Mouse (Mus musculus): ENCODE results near the gene Bmper. TPM values are rescaled to one million over a fixed set of nuclear protein-coding genes. Genes with fewer than 3 reads are reported as not detected.

Bmper gene
- polyA plus RNA-seq, 1 experiment from 2014 or later: 8.3 TPM

DNA sequence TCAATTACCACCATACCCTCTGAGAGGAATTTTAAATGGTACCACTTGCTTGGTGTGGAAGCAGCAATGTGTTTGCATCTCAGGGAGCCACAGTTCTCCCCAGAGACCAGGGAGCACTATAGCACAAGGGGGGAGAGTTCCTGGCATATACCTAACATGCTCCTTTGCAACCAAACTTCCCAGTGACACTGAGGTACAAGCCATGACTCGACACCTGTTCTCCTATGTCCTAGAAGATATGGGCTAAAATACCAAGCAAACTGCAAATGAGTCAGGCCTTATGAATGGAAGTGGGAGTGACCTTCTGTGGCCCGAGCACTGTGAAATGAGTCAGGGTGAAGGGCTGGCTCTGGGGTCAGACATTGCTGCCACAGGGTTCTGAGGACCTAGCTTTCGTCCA is 88.1 kb downstream of the Bmper start:
- Histone ChIP-seq H3K9ac (no peak overlapping the region), H3K9me3 (no peaks in the 10 kb centered on the region), H3K4me3 (no peak overlapping the region), H3K4me2 (no peak overlapping the region), H3K27ac (replicated peaks) (no peak overlapping the region), H3K36me3 (no peaks in the 10 kb centered on the region), H3K27me3 (no peaks in the 10 kb centered on the region), H3K4me1 (replicated peaks) (no peaks in the 10 kb centered on the region)
- WGBS: 86% methylated on average over 3 of the region's 3 CpGs
- no peak for ATAC-seq (ENCODE audit: low FRiP score, low read depth)

DNA sequence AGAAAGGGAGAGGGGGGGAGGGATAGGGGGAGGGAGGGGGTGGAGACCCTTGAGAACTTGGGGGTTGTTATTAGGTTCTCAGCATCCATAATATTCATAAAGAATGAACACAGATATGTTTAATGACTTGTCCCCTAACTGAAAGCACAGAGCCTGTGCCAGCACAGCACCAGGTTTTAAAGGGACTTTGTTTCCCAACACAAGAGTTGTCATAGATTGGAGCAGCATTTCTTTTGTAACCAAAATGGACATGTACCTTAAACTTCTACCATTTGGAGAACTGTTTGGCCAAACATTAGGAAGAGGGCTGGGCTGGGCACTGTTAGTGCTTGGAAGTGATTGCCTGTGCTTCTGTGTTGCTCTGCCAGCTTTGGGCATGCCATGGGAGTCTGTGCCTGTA is 89.1 kb downstream of the Bmper start:
- no peaks in the 10 kb centered on the region for H3K4me1 ChIP-seq (replicated peaks)
- H3K9ac ChIP-seq: no peak overlapping the region
- H3K27me3 ChIP-seq: no peaks in the 10 kb centered on the region
- no peaks in the 10 kb centered on the region for H3K9me3 ChIP-seq
- H3K36me3 ChIP-seq: no peaks in the 10 kb centered on the region
- no peak overlapping the region for H3K4me2 ChIP-seq
- H3K4me3 ChIP-seq: no peak overlapping the region
- ATAC-seq (ENCODE audit: low FRiP score, low read depth): no peak
- no peak overlapping the region for H3K27ac ChIP-seq (replicated peaks)

DNA sequence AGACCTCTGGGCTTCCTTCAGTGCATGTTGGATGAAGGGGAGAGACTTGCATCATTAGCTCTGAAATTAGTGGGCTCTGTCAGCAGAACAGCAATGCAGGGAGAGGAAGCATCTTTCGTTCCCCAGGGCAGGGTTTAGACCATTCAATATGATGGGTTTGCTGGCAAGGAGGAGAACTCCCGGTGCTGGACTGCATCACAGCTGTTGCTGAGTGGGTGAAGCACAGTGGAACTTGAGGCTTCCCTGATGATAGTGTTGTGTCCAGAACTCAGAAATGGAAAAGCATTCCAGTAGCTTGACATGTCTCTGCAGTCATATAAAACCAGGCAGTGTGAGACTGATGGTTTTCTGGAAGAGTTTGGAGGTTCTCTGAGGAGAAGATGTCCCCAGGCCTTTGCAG is 90.0 kb downstream of the Bmper start:
- Histone ChIP-seq H3K9ac (no peak overlapping the region), H3K4me3 (no peak overlapping the region), H3K4me2 (no peak overlapping the region), H3K36me3 (no peaks in the 10 kb centered on the region), H3K9me3 (no peaks in the 10 kb centered on the region), H3K27me3 (no peaks in the 10 kb centered on the region), H3K4me1 (replicated peaks) (no peaks in the 10 kb centered on the region), H3K27ac (replicated peaks) (no peak overlapping the region)
- no peak for ATAC-seq (ENCODE audit: low FRiP score, low read depth)
- WGBS: 65% methylated on average over 2 of the region's 2 CpGs

- Histone ChIP-seq H3K4me3 (no peak overlapping the region), H3K36me3 (no peaks in the 10 kb centered on the region), H3K9ac (no peak overlapping the region), H3K4me1 (replicated peaks) (no peaks in the 10 kb centered on the region), H3K27me3 (no peaks in the 10 kb centered on the region), H3K9me3 (no peaks in the 10 kb centered on the region), H3K27ac (replicated peaks) (no peak overlapping the region), H3K4me2 (no peak overlapping the region)
- WGBS: 93% methylated on average over 5 of the region's 5 CpGs
- no peak for ATAC-seq (ENCODE audit: low FRiP score, low read depth)
Observed at GRCm38 (mm10) chr9:23315631-23316330, 92.9 kb downstream of the Bmper start.

DNA sequence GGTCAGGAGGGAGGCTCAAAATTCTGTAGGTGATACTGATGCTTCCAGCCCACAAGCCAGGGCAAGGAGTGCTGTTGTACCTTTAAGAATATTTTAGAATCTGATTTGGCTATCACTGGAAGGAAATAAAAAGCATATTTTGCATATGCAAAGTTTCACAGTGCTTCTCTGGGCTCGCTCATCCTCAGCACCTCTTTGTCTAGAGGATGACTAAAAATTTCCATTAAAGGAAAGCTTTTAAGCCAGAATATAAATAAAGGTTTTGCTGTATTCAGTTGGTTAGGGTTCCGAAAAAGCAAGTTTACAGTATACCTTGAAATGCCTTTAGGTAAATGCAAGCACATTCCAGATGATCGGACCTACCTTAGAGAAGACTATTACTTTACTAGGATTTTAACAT is 105.0 kb downstream of the Bmper start:
- Histone ChIP-seq H3K36me3 (no peaks in the 10 kb centered on the region), H3K4me3 (no peak overlapping the region), H3K9ac (no peak overlapping the region), H3K4me2 (no peak overlapping the region), H3K27ac (replicated peaks) (no peak overlapping the region), H3K27me3 (no peaks in the 10 kb centered on the region), H3K4me1 (replicated peaks) (no peaks in the 10 kb centered on the region), H3K9me3 (no peaks in the 10 kb centered on the region)
- whole genome bisulfite sequencing: 85% methylated on average over 3 of the region's 3 CpGs
- no peak for ATAC-seq (ENCODE audit: low FRiP score, low read depth)

DNA sequence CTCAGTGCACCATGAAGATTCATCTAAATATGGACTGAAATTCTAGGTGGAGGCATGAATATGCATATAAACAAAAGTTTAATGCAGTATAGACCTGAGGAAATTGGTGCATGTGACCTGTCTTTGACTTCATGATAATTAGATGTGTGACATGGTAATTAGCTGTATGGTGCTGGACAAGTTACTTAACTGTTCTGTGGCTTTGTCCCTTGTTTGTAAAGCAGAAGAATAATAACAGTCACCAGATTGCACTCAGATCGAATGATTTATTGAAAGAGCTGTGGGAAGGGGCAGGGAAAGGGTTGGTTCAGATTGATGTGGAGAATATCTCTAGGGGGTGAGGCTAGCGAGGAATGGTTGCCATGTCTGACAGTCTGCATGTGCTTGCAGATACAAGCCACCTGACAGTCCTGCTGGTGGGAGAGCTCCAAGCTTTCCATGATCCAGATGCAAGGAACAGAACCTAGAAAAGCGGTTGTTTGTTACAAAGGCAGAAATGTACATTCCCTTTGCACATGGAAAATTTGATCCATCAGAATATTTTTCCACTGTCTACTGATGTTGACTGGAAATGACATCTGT is 110.3 kb downstream of the Bmper start:
- no peak for ATAC-seq (ENCODE audit: low FRiP score, low read depth)
- no peak overlapping the region for H3K4me2 ChIP-seq
- no peaks in the 10 kb centered on the region for H3K27me3 ChIP-seq
- no peaks in the 10 kb centered on the region for H3K9me3 ChIP-seq
- H3K4me1 ChIP-seq (replicated peaks): no peaks in the 10 kb centered on the region
- H3K27ac ChIP-seq (replicated peaks): no peak overlapping the region
- H3K4me3 ChIP-seq: no peak overlapping the region
- no peaks in the 10 kb centered on the region for H3K36me3 ChIP-seq
- H3K9ac ChIP-seq: no peak overlapping the region
- 42% methylated on average over 3 of the region's 3 CpGs for WGBS

GRCm38 (mm10) chr9:23340551-23340950 is 117.7 kb downstream of the Bmper start:
- no peak overlapping the region for H3K4me3 ChIP-seq
- H3K9me3 ChIP-seq: no peaks in the 10 kb centered on the region
- no peak overlapping the region for H3K9ac ChIP-seq
- H3K27ac ChIP-seq (replicated peaks): no peak overlapping the region
- H3K4me1 ChIP-seq (replicated peaks): no peaks in the 10 kb centered on the region
- H3K36me3 ChIP-seq: no peaks in the 10 kb centered on the region
- no peaks in the 10 kb centered on the region for H3K27me3 ChIP-seq
- ATAC-seq (ENCODE audit: low FRiP score, low read depth): no peak
- no peak overlapping the region for H3K4me2 ChIP-seq

GRCm38 (mm10) chr9:23341246-23341645 is 118.4 kb downstream of the Bmper start:
- H3K27me3 ChIP-seq: no peaks in the 10 kb centered on the region
- H3K4me3 ChIP-seq: no peak overlapping the region
- no peak overlapping the region for H3K27ac ChIP-seq (replicated peaks)
- no peak for ATAC-seq (ENCODE audit: low FRiP score, low read depth)
- H3K4me2 ChIP-seq: no peak overlapping the region
- H3K4me1 ChIP-seq (replicated peaks): no peaks in the 10 kb centered on the region
- no peak overlapping the region for H3K9ac ChIP-seq
- H3K9me3 ChIP-seq: no peaks in the 10 kb centered on the region
- no peaks in the 10 kb centered on the region for H3K36me3 ChIP-seq

DNA sequence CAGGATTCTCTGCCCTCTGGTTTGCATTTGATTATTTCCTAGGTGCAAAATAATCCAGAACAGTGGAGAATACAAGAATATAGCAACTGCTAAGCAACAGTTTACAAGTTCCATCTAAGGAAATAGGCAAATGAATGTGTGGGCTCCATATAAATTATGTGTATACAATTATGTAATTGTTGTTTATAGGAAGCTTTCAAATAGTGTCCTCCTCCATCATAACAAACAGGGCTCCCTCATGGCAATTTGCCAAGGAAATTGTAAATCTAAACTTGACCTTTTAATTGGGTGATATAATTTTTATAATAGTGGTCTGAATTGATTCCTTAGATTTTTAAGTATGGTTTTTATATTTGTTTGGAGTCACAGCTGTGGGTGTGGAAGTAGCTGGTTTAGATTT is 121.5 kb downstream of the Bmper start:
- no peak for ATAC-seq (ENCODE audit: low FRiP score, low read depth)
- H3K36me3 ChIP-seq: no peaks in the 10 kb centered on the region
- no peaks in the 10 kb centered on the region for H3K9me3 ChIP-seq
- H3K9ac ChIP-seq: no peak overlapping the region
- H3K27ac ChIP-seq (replicated peaks): no peak overlapping the region
- no peak overlapping the region for H3K4me2 ChIP-seq
- no peaks in the 10 kb centered on the region for H3K4me1 ChIP-seq (replicated peaks)
- H3K27me3 ChIP-seq: no peaks in the 10 kb centered on the region
- no peak overlapping the region for H3K4me3 ChIP-seq

GRCm38 (mm10) chr9:23345093-23345844 is 122.4 kb downstream of the Bmper start:
- WGBS: 82% methylated on average over 8 of the region's 8 CpGs
- no peak overlapping the region for H3K4me3 ChIP-seq

DNA sequence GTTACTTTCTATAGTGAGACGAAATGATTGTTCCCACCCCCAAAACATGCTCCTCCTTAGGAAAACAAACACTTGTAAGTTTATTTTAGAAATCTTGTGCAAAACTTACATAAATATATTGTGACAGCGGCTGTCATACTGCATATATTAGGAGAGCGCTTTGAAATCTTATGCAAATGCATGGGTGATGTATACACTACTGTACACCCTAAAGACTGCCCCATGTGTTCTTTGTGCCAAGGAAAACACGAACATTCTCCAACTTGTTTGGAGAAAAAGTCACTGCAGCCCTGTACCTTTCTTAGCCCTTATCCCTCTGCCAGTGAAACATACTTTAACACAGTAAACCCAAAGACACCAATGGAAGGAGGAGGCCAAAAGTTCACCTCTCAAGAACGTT is 126.7 kb downstream of the Bmper start:
- H3K4me1 ChIP-seq (replicated peaks): no peaks in the 10 kb centered on the region
- no peak overlapping the region for H3K9ac ChIP-seq
- H3K4me3 ChIP-seq: no peak overlapping the region
- no peaks in the 10 kb centered on the region for H3K36me3 ChIP-seq
- no peak overlapping the region for H3K4me2 ChIP-seq
- no peaks in the 10 kb centered on the region for H3K9me3 ChIP-seq
- H3K27ac ChIP-seq (replicated peaks): no peak overlapping the region
- no peak for ATAC-seq (ENCODE audit: low FRiP score, low read depth)
- WGBS: 83% methylated on average over 5 of the region's 5 CpGs
- no peaks in the 10 kb centered on the region for H3K27me3 ChIP-seq

More at GRCm38 (mm10) chr9:23345093-23345844, 122.4 kb downstream of the Bmper start:
- Histone ChIP-seq H3K4me1 (replicated peaks) (no peaks in the 10 kb centered on the region), H3K4me2 (no peak overlapping the region), H3K9ac (no peak overlapping the region), H3K9me3 (no peaks in the 10 kb centered on the region), H3K36me3 (no peaks in the 10 kb centered on the region), H3K27me3 (no peaks in the 10 kb centered on the region), H3K27ac (replicated peaks) (no peak overlapping the region)
- no peak for ATAC-seq (ENCODE audit: low FRiP score, low read depth)

GRCm38 (mm10) chr9:23351400-23351799 is 128.5 kb downstream of the Bmper start:
- no peaks in the 10 kb centered on the region for H3K4me1 ChIP-seq (replicated peaks)
- no peaks in the 10 kb centered on the region for H3K27me3 ChIP-seq
- H3K27ac ChIP-seq (replicated peaks): no peak overlapping the region
- H3K9ac ChIP-seq: no peak overlapping the region
- H3K4me3 ChIP-seq: no peak overlapping the region
- ATAC-seq (ENCODE audit: low FRiP score, low read depth): no peak
- WGBS: 92% methylated on average over 8 of the region's 8 CpGs
- H3K36me3 ChIP-seq: no peaks in the 10 kb centered on the region
- no peaks in the 10 kb centered on the region for H3K9me3 ChIP-seq
- no peak overlapping the region for H3K4me2 ChIP-seq
